Mouse (Mus musculus) liver (tissue): ENCODE data around the gene Rexo2.
A peak's percentile ranks its signal among the peaks of the same experiment; 100 is the strongest.
"Not testable (repeated sequence)": the region's sequence is repeated elsewhere in the genome, so short reads cannot be mapped to it uniquely, and the experiment has no call there.

Source experiments
- DNase-seq: peaks from one replicate; pipeline ENCODE4 v3.0.0-alpha.2; 2020; ENCODE audit warnings: mixed read lengths

Gene Rexo2

GRCm38 (mm10) chr9:48472441-48473025, 7.9 kb downstream of the Rexo2 start:
- DNase-seq, result no peak

GRCm38 (mm10) chr9:48467471-48467870, 13.0 kb downstream of the Rexo2 start:
- DNase-seq, result not testable (repeated sequence)

- DNase-seq, result peak; percentile 77
Observed at GRCm38 (mm10) chr9:48466804-48467203, 13.6 kb downstream of the Rexo2 start.

- DNase-seq, result peak; percentile 54
Observed at GRCm38 (mm10) chr9:48465671-48466070, 14.8 kb downstream of the Rexo2 start.

GRCm38 (mm10) chr9:48461545-48461944, 18.9 kb downstream of the Rexo2 start:
- DNase-seq, result no peak

GRCm38 (mm10) chr9:48460720-48461119, 19.7 kb downstream of the Rexo2 start:
- no peak for DNase-seq

GRCm38 (mm10) chr9:48459391-48459790, 21.0 kb downstream of the Rexo2 start:
- no peak for DNase-seq

GRCm38 (mm10) chr9:48458879-48459278, 21.5 kb downstream of the Rexo2 start:
- no peak for DNase-seq

- DNase-seq, result no peak
Observed at GRCm38 (mm10) chr9:48455961-48456360, 24.5 kb downstream of the Rexo2 start.

- no peak for DNase-seq
Observed at GRCm38 (mm10) chr9:48450066-48450465, 30.4 kb downstream of the Rexo2 start.

- DNase-seq, result peak; percentile 56
Observed at GRCm38 (mm10) chr9:48447783-48448209, 32.6 kb downstream of the Rexo2 start.

GRCm38 (mm10) chr9:48444821-48445220, 35.6 kb downstream of the Rexo2 start:
- DNase-seq, result no peak

- no peak for DNase-seq
Observed at GRCm38 (mm10) chr9:48443873-48444272, 36.5 kb downstream of the Rexo2 start.

- no peak for DNase-seq
Observed at GRCm38 (mm10) chr9:48432449-48432848, 48.0 kb downstream of the Rexo2 start.

- DNase-seq, result no peak
Observed at GRCm38 (mm10) chr9:48427176-48427575, 53.2 kb downstream of the Rexo2 start.

- no peak for DNase-seq
Observed at GRCm38 (mm10) chr9:48423256-48423655, 57.2 kb downstream of the Rexo2 start.

GRCm38 (mm10) chr9:48422382-48422781, 58.0 kb downstream of the Rexo2 start:
- DNase-seq, result no peak

- no peak for DNase-seq
Observed at GRCm38 (mm10) chr9:48421561-48421960, 58.9 kb downstream of the Rexo2 start.

- no peak for DNase-seq
Observed at GRCm38 (mm10) chr9:48421029-48421428, 59.4 kb downstream of the Rexo2 start.

GRCm38 (mm10) chr9:48420437-48420836, 60.0 kb downstream of the Rexo2 start:
- DNase-seq, result no peak

GRCm38 (mm10) chr9:48418829-48419228, 61.6 kb downstream of the Rexo2 start:
- DNase-seq, result no peak
